Mouse (Mus musculus) E14TG2a.4 (cell line): ENCODE measurements around the gene Synj1.

Experiments
- H3K27me3 ChIP-seq: 2 replicates; pipeline ENCODE4 v1.6.1; 2014; ENCODE audit warnings: low read length, control low read depth; ENCODE audit not compliant: insufficient read depth
- H3K36me3 ChIP-seq: 2 replicates; pipeline ENCODE4 v1.6.1; 2014; ENCODE audit warnings: low read length, control low read depth; ENCODE audit not compliant: insufficient read depth
- H3K4me1 ChIP-seq: replicated peaks from 2 replicates; pipeline ENCODE4 v1.6.1; 2014; ENCODE audit warnings: low read depth, low read length, control low read depth
- H3K4me3 ChIP-seq: replicated peaks from 2 replicates; pipeline ENCODE4 v1.5.1; 2014; ENCODE audit warnings: mild to moderate bottlenecking, low read length
- H3K9me3 ChIP-seq: 2 replicates; pipeline ENCODE4 v1.6.1; 2014; ENCODE audit warnings: low read length, control low read depth
- CTCF ChIP-seq: conservative IDR thresholded peaks from 2 replicates; pipeline ENCODE4 v1.5.1; 2014; ENCODE audit warnings: low read length
- NANOG ChIP-seq: IDR thresholded peaks from 2 replicates; pipeline ENCODE4 v1.6.1; 2014; ENCODE audit warnings: borderline replicate concordance, low read length, mixed read lengths
- POU5F1 ChIP-seq: IDR thresholded peaks from 2 replicates; pipeline ENCODE4 v1.6.1; 2014; ENCODE audit warnings: low read length, borderline replicate concordance

Synj1 gene

GRCm38 (mm10) chr16:91020842-91021483 lies 9.9 kb upstream of the Synj1 start:
- no peak overlapping the region for H3K4me3 ChIP-seq
- H3K36me3 ChIP-seq, result peaks cover 91% of the 10 kb centered on the region
- H3K9me3 ChIP-seq, result no peaks in the 10 kb centered on the region
- H3K27me3 ChIP-seq, result no peaks in the 10 kb centered on the region
- H3K4me1 ChIP-seq, result peaks cover 31% of the 10 kb centered on the region
- TF ChIP-seq NANOG (no peak), CTCF (no peak), POU5F1 (no peak)

DNA sequence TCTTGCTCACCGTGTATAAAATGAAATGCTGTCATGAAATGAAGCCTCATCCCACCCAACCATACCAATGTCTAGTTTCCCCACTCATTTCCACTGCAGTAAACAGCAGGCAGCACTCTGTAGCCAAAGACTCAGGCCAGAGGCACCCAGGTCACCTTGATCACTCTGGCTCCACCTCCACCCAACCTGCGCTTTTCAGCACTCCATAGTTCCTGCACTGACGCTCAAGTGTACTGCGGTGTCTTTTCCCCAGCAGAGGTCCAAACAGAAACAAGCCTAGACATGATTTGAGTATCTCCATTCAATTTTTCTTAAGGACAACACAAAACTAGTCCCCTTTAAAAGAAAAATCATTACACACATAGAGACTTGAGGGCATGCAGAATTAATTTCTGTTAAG lies 8.4 kb upstream of the Synj1 start:
- H3K9me3 ChIP-seq, result no peaks in the 10 kb centered on the region
- no peak overlapping the region for H3K4me3 ChIP-seq
- no peak for TF ChIP-seq NANOG
- no peak for TF ChIP-seq CTCF
- no peak for TF ChIP-seq POU5F1
- no peaks in the 10 kb centered on the region for H3K27me3 ChIP-seq
- peaks cover 89% of the 10 kb centered on the region for H3K36me3 ChIP-seq
- peaks cover 34% of the 10 kb centered on the region for H3K4me1 ChIP-seq

GRCm38 (mm10) chr16:91015761-91016160 lies 4.7 kb upstream of the Synj1 start:
- peaks cover 66% of the 10 kb centered on the region for H3K36me3 ChIP-seq
- TF ChIP-seq POU5F1, result no peak
- H3K4me3 ChIP-seq, result no peak overlapping the region
- no peaks in the 10 kb centered on the region for H3K9me3 ChIP-seq
- peaks cover 32% of the 10 kb centered on the region for H3K4me1 ChIP-seq
- no peaks in the 10 kb centered on the region for H3K27me3 ChIP-seq

DNA sequence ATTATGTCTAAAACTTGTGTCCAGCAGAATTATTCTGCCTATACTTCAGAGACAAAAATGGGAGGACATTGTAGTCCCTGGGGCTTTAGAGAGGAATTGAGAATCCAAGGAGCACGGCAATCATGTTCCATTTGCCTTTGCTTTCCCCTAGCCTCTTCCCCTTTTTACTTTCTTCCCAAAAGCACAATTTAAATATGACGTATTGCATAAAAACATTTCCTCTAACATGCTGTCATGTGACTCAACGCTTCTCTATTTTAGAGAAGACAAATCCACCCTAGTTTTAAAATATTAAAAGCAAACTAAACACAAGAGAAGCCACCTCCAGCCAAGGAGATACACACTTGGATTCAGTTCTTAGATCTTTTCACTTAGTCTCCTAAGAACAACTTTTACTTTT lies 739 bp upstream of the Synj1 start:
- H3K9me3 ChIP-seq, result no peaks in the 10 kb centered on the region
- no peaks in the 10 kb centered on the region; the same call in 1 of the 2 replicates for H3K27me3 ChIP-seq
- H3K4me3 ChIP-seq, result peak overlapping the region; percentile 98
- peaks cover 29% of the 10 kb centered on the region for H3K36me3 ChIP-seq
- TF ChIP-seq CTCF, result no peak
- H3K4me1 ChIP-seq, result peaks cover 26% of the 10 kb centered on the region

DNA sequence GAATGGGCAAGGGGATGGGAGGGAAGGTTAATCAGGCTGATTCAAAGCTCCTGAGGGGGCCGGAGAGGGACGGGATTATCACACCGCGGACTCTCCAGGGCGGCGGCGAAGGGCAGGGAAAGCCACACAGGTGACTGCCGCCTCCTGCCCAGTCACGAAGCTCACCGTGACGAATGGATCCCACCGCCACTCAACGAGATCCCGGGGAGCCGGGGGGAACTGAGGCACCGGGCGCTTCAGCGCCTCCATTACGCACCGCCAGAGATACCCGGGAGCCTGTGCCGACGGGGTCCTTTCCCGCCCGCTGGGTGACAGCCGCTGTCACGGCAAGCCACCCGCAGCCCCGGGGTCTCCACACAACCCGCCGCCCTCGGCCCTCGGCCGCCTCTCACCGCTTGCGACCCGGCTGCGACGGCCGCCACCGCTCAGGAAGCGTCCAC lies 507 bp downstream of the Synj1 start:
- TF ChIP-seq NANOG (no peak), POU5F1 (no peak), CTCF (no peak)
- peaks cover 22% of the 10 kb centered on the region for H3K4me1 ChIP-seq
- H3K36me3 ChIP-seq, result peaks cover 18% of the 10 kb centered on the region
- H3K4me3 ChIP-seq, result peak overlapping the region; percentile 98
- H3K27me3 ChIP-seq, result no peaks in the 10 kb centered on the region; the same call in 1 of the 2 replicates
- H3K9me3 ChIP-seq, result no peaks in the 10 kb centered on the region

GRCm38 (mm10) chr16:91009942-91010529 lies 1.1 kb downstream of the Synj1 start:
- H3K27me3 ChIP-seq, result no peaks in the 10 kb centered on the region; the same call in 1 of the 2 replicates
- H3K9me3 ChIP-seq, result no peaks in the 10 kb centered on the region
- peaks cover 23% of the 10 kb centered on the region for H3K4me1 ChIP-seq
- H3K4me3 ChIP-seq, result peak overlapping the region; percentile 98
- TF ChIP-seq CTCF (no peak), POU5F1 (no peak), NANOG (no peak)
- H3K36me3 ChIP-seq, result peaks cover 12% of the 10 kb centered on the region

GRCm38 (mm10) chr16:91004915-91005538 lies 6.1 kb downstream of the Synj1 start:
- Histone ChIP-seq H3K4me3 (no peak overlapping the region), H3K4me1 (peaks cover 16% of the 10 kb centered on the region), H3K36me3 (no peaks in the 10 kb centered on the region), H3K9me3 (no peaks in the 10 kb centered on the region), H3K27me3 (no peaks in the 10 kb centered on the region; the same call in 1 of the 2 replicates)
- TF ChIP-seq NANOG (no peak), CTCF (no peak), POU5F1 (no peak)

DNA sequence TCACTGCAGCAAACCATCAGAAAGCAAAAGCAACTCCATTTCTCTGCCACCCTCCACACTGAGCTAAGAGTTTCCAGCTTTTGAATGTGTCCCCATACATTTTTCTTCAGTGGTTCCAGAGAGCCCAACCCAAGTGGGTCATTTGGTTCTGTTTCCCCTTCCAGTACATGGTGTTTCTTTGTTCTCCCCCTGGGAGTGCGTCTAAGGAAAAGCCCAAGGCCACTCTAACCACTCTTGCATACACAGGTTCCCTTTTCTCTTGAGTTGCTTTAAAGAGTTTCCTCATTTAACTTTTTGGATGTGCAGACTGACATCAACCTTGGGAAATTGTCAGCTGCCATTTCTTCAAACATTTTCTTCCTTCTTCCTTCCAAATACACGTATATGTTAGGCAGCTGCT lies 10.0 kb downstream of the Synj1 start:
- Histone ChIP-seq H3K9me3 (no peaks in the 10 kb centered on the region), H3K36me3 (no peaks in the 10 kb centered on the region), H3K4me1 (peaks cover 5% of the 10 kb centered on the region; the same call in 1 of the 2 replicates), H3K4me3 (no peak overlapping the region), H3K27me3 (no peaks in the 10 kb centered on the region)
- TF ChIP-seq CTCF (no peak), POU5F1 (no peak), NANOG (no peak)
